Mouse (Mus musculus) frontal cortex, postnatal 25 days (tissue): ENCODE data around the gene Calhm3.

Experiments used
- DNase-seq, 2 experiments: peaks; one replicate each; pipeline ENCODE4 v3.0.0; 2022; ENCODE audit warnings: low spot score in 2 of 2

The Calhm3 gene

DNA sequence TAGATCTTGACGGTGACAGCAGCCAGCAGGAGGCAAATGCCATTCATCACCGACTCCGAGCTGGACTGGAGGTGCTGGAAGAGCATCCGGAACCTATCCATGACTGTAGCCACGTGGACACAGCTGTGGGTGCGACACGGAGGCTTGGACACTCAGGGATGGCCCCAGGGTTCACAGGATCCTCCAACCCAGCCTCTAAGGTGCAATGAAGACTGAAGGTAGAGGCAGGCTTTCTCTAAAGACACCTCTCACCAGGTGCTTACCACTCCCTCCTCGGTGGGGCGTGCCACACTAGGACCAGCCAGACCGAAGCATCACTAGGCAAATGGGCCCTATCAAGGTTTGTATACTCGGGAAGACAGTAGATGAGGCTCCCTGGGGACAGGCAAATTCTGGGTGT, at the start of gene Calhm3:
TSS of gene Calhm3 (minus strand) at position 101 of the 400 bp plus-strand sequence.
- DNase-seq: no peak

DNA sequence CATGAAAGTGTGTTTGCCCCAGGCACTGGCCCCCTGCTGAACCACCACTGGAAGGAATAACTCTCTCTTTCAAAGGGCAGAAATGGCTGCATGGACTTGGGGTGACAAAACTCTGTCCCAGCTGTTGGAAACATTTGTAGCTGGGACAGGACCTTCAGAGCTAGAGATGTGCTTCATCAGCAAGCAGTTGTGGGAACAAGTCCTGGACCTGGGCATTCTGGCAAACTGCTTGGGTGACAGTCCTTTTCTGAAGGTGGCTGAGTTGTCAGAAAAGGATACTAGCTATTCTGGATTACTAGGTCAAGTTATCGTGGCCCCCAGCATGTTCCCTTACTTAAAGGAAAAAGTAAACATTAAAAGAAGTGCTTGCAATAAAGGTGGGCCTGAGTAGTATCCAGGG, 48.6 kb upstream of the Calhm3 start:
- no peak for DNase-seq

DNA sequence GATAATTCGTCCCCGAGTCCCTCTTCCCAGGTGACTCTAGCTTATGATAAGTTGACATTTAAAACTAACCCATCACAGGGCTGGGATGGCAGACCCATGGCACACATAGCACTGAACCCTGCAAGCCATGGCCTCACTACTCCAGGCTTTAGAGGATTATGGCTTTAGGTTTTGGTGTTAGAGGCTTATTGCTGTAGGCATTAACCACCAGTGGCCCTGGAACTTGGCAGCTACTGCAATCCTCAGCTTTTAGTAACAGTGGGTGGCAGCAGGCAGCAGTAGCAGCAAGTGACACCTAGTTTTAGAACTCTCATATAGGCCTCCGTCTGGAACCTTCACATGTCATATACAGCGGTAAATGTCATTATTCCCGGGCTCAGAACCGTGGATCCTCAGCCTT, 47.1 kb upstream of the Calhm3 start:
- no peak for DNase-seq

DNA sequence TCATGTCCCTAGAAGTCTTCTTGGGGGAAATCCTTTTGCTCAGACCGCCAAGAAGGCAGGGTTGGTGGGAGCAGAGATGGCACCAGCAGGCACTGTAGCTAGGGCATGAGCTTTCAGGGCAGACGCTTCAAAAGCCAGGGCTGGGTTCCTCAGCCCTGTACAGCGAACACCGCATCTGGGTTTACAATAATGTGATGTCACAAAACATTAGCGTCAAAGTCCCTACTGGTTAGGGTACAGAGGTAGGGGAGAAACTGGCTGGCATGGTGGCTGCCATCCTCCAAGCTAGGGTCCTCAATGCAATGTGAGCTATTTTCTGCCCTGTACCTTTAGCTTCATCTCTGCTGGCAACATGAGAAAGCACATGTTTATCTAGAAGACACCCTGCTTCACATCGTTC, 45.5 kb upstream of the Calhm3 start:
- no peak for DNase-seq

DNA sequence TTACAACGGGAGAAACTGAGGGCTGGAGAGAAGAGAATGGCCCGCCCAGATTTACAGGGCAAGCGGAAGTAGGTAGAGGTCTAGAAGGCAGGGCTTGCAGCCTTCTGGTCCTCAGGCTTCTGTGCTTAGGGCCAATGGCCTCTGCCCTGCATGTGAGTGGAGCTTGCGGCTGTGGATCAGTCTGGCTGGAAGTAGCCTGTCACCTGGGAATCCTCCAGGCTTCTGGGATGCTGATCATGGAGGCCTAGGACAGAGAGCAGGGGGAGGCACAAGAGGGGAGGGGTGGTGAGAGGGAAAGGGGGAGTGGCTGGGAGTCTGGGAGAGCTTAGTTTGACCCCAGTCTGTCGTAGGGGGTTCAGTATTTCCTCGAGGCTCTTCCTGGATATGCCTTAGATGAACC, 44.9 kb upstream of the Calhm3 start:
- DNase-seq: no peak

DNA sequence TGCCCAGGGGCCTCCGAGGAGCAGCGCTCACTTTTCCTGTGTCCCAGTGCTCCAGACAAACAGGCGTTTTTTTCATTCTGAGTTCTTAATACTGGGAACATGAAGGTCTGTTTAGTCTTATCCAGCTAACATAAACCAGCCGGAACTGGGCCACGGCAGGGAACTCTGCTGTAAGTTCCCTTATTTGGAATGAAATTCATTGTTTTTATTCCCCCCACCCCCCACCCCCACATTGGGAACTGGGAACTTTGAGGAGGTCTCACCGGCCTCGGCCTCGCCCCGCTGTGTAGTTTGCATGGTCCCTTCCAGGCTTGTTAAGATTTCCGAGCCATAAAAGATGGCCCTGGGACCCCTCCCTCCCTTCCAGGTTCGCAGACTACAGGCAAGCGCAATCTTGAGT, 44.4 kb upstream of the Calhm3 start:
- DNase-seq: no peak

DNA sequence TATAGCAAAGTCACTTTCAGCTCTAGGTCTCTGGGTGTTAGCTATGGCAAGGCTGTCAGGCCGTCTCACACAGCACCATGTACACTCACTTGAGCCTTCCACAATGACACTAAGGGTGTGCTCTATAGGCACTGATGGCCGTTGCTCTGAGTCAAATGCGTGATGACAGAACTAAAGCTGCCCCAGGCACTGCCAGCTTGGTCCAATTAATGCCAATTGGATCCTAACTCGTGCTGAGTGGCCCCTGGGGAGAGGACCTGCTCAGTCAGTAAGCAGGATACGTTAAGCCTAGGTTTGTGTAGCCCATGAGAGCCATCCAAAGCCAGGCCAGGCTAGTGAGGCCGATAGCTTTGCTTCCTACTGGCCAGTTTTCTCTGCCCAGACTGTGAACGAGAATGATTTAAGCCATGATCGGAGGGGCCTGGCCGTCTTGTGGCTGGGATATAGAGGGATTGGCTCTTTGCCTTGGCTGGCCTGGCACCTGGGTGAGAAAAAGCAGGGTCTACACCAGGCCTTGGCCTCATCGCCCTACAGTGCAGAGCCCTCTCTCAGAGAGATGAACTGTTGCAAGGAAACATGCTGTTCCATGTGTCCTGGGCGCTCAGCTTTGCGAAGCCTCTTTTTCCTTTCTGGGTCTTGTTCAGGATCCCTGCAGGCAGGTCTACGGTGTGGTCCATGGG, 41.2 kb upstream of the Calhm3 start:
- DNase-seq: no peak

DNA sequence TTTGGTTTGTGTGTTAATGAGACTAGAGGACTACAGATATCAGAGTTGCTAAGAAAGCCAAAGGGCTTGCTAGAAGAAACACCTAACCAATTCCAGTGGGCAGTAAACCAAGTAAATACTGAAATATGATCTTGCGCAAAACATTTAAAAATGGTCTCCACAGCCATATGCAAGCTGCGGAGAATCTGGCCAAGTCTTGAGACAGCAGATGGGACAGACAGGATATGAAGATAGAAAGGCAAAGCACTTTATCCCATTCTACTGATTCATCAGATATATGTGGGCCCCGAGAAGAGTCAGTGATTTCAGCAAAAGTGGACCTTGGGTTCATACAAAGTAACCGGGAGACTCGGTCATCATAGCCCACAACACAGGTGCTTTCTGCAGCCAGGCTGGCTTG, 34.6 kb upstream of the Calhm3 start:
- no peak for DNase-seq

DNA sequence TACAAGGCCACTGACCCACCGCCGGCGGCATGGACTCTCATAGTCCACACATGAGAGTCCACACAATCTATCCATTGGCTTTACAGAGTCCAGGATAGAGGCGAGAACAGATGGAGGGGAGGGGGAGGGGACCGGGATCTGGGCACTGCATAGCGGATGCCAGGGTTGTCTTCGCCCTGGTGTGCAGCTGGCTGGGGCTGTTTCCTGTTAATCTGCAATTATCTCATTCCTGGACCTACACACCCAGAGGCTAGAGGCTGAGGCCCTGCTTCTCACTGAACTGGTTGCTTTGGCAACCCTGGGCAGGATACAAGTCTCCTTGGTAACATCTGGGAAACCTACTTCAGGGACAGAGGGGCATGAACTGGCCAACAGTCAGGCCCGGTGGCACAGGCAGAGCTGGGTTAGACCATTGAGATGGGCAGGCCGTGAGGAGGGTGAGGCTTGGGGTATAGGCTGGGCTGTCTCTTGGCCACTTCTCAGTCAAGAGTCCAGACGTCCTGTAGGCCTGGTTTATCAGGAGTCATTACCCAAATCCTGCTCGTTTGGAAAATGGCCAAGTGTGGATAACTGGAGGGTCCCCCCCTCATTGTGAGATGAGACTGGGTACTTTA, 31.1 kb upstream of the Calhm3 start:
- no peak for DNase-seq

DNA sequence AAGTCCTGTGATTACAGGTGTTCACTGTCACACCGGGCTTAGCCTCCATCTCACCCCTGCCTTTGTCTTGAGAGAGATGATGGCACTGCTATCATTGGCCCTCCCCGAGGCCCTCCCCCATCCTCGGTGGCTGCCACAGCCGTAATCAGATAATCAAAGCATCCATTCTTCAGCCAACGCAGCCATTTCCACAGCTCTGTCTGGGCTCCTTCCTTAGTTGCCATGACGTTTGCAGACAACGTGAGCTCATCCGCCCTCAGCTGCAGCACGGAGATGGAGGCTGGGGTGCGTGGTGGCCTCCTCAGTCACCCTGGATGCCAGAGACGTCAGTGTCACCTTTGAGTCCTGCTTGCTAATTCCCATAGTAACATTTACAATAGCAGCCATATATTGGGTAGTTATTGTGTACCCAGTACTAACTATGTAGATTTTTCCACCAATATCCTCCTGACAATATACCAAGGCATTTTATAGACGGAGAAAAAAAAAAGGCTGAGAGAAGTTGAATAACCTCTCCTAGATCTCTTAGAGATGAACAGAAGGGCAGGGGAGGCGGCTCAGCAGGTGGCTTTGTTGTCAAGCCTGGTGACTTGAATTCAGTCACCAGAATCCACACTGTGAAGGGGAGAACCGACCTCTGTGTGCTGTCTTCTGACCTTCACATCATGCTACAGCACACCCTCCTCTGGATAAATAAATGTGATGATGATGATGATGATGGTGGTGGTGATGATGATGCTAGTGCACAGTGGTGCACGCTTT, 29.1 kb upstream of the Calhm3 start:
- DNase-seq: no peak

DNA sequence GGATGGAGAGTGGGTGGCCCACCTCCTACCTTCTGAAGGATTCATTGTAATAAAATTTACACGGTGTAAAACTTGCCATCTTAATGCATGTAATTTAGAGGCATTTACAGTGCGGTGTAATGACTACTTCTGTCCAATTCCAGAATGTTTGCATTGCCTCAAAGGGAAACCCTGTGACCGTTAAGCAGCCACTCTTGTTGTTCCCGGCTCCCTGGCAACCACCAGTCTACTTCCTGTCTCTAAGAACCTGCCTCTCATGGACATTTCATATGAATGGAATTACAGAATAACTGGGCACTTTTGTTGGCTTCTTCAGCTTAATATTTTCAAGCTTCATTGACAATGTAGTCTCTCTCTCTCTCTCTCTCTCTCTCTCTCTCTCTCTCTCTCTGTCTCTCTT, 27.2 kb upstream of the Calhm3 start:
- DNase-seq: no peak

DNA sequence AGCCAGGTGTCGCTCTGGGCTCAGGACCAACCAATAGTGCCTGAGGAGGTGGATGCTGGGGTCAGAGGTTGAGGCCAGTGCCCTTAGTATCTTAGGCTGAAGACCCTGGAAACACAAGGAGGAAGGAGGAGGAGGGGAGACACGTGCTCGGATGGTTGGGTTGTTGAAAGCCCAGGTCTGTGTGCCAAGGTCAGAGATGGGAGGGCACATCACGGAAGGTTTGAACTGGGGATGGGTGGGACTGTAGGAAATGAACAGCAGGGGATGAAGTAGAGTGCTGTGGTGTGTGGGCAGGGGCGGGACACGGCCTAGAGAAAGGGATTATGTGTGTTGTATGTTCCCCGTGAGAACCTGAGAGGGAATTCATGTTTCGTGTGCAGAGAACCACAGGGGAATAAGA, 26.7 kb upstream of the Calhm3 start:
- DNase-seq: no peak

DNA sequence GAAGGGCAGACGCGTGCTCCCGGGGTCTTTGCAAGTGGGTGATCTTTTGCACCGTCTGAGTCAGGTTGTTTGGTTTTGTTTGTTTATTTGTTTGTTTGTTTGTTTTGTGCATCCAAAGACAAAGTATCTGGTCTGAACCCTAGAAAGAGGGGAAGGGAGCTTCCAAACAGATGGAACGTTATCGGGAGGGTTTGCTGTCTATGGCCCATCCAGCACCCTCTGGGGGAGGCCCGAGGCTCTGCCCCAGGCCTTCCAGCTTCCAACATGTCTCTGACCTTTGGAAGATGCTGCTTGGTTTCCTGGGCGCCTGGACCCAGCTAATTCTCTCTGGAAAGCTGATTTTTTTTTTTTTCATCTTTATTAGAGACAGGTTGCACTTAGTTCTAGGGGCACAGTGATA, 22.4 kb upstream of the Calhm3 start:
- DNase-seq: no peak

DNA sequence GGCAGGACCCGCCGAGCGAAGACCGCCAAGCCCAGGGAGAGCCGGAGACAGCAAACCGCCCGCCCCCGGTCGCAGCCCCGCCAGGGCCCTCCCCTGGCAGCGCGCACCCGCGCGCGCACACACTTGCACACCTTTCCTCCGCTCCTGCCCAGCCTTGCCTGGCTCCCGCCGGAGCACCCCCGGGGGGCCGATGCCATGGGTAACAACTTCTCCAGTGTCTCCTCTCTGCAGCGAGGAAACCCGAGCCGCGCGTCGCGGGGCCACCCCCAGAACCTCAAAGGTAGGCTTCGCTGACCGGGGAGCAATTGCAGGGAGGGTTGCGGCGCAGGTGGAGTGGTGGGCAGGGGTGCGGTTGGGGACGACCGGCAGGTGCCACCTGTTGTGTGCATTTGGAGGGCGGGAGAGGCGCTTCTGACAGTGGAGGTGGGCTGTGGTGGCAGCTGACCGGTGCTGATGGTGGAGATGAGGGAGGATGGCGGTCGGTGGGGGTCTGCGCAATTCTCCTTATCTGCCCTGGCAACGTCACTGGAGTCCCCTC, 21.8 kb upstream of the Calhm3 start:
- DNase-seq: peak in 1 of 2 experiments; percentile 35

DNA sequence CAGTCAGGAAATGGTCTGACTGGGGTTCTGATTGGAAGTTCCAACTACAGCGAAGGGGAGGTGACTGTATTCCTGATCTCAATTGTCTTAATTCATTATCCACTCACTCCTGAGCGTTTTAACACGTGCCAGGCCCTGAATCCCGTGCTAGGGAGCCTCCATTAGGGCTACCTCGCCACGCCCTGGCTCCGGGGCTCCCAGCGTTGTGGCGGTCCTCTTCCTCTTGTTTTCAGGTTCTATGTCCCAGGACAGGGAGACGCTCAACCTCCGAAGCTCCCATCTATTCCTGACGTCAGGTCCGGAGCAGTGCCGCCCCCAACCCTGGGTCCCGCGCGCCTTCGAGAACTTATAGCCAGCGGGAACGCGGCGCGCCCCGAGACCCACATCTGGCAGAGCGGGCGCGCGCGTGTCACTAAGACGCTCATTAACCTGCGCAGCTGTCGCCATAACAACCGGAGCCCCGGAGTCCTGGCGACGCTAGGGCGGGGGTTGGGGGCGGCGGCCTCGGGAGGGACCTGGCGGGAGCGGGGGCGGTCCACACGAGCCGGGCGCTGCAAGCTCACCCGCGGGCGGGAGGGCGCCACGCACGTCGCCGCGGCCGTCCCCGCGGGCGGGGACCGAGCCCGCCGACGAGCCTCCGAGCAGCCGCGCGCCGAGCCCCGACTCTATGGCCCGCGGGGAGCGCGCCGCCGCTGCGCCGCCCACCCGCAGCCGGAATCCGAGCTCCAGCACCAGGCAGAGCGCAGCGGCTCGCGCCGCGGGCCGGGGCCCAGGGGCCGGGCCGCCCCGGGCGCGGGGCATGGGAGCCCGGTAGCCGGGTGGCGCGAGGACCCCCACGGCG, 21.1 kb upstream of the Calhm3 start, which contains the start of gene Neurl1a:
TSS of gene Neurl1a (plus strand) at position 390 of the 841 bp plus-strand sequence.
- DNase-seq: peak; percentile 45 to 51

DNA sequence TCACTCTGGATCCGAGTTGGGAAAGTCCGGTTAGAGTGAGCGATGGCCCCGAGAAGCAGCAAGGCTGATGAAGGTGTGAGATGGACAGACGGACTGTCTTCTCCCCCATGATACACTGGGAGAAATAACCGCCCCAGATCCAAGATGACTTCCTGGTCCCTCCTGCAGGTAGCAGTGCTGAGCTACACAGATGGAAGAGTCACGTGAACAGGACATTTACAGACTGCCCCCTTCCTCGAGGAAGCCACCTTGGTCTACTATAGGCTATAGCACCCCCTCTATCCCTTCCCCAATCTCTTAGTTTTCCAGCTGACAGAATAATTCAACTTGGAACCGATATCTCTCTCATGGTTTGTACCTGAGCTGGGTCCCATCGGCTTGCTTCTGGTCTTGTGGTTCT, 20.4 kb upstream of the Calhm3 start:
- no peak for DNase-seq

DNA sequence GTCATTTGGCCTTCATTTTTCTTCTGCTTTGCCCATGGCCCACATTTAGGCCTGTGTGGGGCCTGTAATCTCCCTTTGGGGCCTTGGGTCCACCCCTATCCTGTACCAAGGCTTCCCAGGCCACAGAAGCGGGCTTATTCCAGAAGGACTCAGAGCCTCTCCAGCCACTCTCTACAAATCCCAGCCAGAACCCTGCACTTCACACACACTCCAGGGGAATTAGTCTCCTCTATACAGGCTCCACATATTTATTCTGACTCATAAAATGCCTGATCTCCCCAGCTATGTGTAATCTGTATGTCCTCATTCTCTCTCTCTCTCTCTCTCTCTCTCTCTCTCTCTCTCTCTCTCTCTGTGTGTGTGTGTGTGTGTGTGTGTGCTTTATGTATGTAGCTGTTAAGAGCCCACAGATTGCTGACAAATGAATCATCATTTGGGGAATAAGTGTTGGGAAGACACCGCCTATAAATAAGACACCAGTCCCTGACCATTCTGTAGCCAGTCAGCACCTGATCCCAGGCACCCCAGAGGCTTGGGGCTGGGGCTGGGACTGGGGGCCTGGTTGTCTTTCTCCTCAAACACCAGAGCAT, 19.4 kb upstream of the Calhm3 start:
- DNase-seq: no peak

DNA sequence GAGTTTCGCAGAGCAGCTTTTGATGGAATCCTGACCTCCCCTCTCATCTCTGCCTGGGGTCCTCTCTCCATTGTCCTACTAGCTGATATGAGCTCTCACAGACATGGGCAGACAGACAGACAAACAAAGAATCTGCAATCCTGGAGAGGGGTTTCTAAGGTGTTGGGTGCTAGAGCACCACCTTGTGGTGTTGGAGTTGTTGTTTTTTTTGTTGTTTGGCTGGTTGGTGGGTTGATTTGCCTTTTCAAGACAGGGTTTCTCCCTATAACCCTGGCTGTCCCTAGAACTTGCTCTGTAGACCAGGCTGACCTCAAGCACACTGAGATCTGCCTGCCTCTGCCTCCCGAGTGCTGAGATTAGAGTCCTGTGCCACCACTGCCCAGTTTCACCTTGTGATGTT, 17.9 kb upstream of the Calhm3 start:
- DNase-seq: no peak

DNA sequence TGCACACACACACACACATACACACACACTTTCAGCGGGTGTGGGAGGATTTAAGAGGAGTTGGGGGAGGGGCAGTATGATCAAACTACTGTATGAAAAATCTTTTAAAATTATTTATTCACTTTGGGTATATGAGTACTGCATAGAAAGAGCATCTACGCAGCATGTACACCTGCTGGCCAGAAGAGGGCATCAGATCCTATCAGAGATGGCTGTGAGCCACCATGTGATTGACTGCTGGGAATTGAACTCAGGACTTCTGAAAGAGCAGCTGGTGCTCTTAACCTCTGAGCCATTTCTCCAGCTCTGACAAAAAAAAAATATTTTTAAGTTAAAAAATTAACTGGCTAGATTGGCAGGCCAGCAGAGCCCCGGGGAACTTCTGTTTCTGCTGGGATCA, 17.0 kb upstream of the Calhm3 start:
- no peak for DNase-seq

DNA sequence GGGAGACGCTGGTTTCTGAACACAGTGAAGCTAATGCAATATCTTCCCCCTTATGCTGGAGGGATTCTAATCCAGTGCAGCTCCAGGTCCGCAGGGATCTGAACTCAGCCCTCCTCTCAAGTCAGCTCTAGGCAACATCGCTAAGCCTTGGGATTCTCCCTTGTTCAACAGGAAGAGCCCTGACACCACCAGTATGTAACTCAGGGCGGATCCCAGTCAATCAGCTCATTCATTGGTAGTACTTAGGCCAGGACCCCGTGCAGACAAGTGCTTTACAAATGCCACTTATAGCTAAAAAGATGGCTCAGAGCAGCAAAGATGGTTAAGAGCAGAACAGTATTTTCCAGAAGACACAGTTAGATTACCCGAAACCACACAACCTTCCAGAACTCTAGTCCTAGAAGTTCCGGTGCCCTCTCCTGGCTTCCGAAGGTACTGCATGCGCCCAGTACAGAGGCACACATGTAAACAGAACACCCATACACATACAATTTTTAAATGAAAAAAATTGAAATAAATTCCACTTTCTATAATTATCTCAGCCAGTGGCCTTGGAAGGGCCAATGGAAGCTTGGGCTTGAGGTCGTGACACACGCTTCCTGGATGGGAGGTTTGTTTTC, 11.3 kb upstream of the Calhm3 start:
- peak; percentile 85 to 92 for DNase-seq

DNA sequence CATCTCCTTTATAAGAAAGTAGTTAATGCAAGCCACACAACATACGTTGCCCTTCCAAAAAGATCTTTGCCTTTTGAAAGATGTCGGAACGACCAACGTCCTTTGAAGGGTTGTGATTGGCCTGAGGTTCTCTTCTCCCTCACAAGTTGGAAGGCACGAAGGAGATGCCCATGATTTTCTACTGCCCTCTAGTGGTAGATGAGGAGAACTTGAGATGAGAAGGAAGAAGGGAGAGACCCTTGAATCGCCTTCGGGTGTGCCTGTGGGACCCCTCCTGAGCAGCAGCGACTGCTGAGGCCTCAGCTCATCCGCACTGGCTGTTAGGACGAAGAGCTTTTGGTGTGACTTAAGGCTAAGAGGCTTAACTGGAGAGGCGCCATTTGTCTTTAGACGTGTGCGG, 10.7 kb upstream of the Calhm3 start:
- no peak for DNase-seq
